Mouse (Mus musculus) embryonic facial prominence, embryonic 14.5 days (tissue): ENCODE measurements around the gene Inpp4a. TPM values are rescaled to one million over a fixed set of nuclear protein-coding genes. Genes with fewer than 3 reads are reported as not detected.

Source experiments
- ATAC-seq: fragments of 200-750 bp; cut with Nextera tagmentation; 2 replicates; pipeline ENCODE4 v1.8.0; 2017; ENCODE audit warnings: low read depth, moderate number of reproducible peaks, moderate TSS enrichment
- DNase-seq: peaks from one replicate; pipeline ENCODE4 v3.0.0-alpha.2; 2015; ENCODE audit warnings: low spot score
- H3K27ac ChIP-seq: fragments of 300-500 bp; sonication (generic); replicated peaks from 2 replicates; pipeline ENCODE4 v1.5.1; 2014; ENCODE audit warnings: low read depth, mild to moderate bottlenecking, low read length, moderate library complexity
- H3K27me3 ChIP-seq: fragments of 300-500 bp; sonication (generic); replicated peaks from 2 replicates; pipeline ENCODE4 v1.6.1; 2014; ENCODE audit warnings: low read length; ENCODE audit not compliant: control insufficient read depth, insufficient read depth
- H3K36me3 ChIP-seq: fragments of 300-500 bp; sonication (generic); 2 replicates; pipeline ENCODE4 v1.6.1; 2014; ENCODE audit warnings: low read length, mixed read lengths; ENCODE audit not compliant: control insufficient read depth, insufficient read depth
- H3K4me1 ChIP-seq: fragments of 300-500 bp; sonication (generic); 2 replicates; pipeline ENCODE4 v1.6.1; 2014; ENCODE audit warnings: antibody characterized with exemption, low read length; ENCODE audit not compliant: control insufficient read depth, insufficient read depth
- H3K4me2 ChIP-seq: fragments of 300-500 bp; sonication (generic); 2 replicates; pipeline ENCODE4 v1.6.1; 2014; ENCODE audit warnings: low read depth, mild to moderate bottlenecking, low read length, moderate library complexity, mixed read lengths
- H3K4me3 ChIP-seq: fragments of 300-500 bp; sonication (generic); 2 replicates; pipeline ENCODE4 v1.5.1; 2014; ENCODE audit warnings: low read depth, mild to moderate bottlenecking, low read length
- H3K9ac ChIP-seq: fragments of 300-500 bp; sonication (generic); 2 replicates; pipeline ENCODE4 v1.6.1; 2014; ENCODE audit warnings: low read depth, mild to moderate bottlenecking, low read length, moderate library complexity, mixed read lengths
- H3K9me3 ChIP-seq: fragments of 300-500 bp; sonication (generic); 2 replicates; pipeline ENCODE4 v1.6.1; 2016; ENCODE audit warnings: low read length; ENCODE audit not compliant: control insufficient read depth
- WGBS: fragments of 180-500 bp; shearing (Covaris S2); extraction: QIAGEN DNeasy Blood & Tissue Kit; methylation state at CpG from one replicate; pipeline ENCODE4 v1.1.7; 2014; 5-methylcytosine and 5-hydroxymethylcytosine counted together
- polyA plus RNA-seq: library from polyadenylated mRNA; unstranded; fragments of >200 nt; fragmentation: Nextera tagmentation; extraction: Ambion mirVana; gene quantifications from 2 replicates; pipeline ENCODE4 v1.2.1, GENCODE M21; 2014

The Inpp4a gene
- polyA plus RNA-seq, 1 experiment from 2014 or later, result 17.7 TPM

GRCm38 (mm10) chr1:37451270-37451669 is 151.6 kb downstream of the Inpp4a start:
- H3K9ac ChIP-seq, result no peak overlapping the region
- H3K27ac ChIP-seq, result no peak overlapping the region
- H3K27me3 ChIP-seq, result no peaks in the 10 kb centered on the region
- WGBS, result 88% methylated on average over 8 of the region's 8 CpGs
- ATAC-seq, result no peak
- H3K9me3 ChIP-seq, result no peaks in the 10 kb centered on the region
- DNase-seq, result no peak
- H3K36me3 ChIP-seq, result peaks cover 10% of the 10 kb centered on the region; the same call in 1 of the 2 replicates
- no peak overlapping the region for H3K4me2 ChIP-seq
- H3K4me3 ChIP-seq, result no peak overlapping the region
- H3K4me1 ChIP-seq, result no peaks in the 10 kb centered on the region

- Histone ChIP-seq H3K4me3 (no peak overlapping the region), H3K9ac (no peak overlapping the region), H3K9me3 (no peaks in the 10 kb centered on the region), H3K4me2 (no peak overlapping the region), H3K4me1 (no peaks in the 10 kb centered on the region), H3K27ac (no peak overlapping the region), H3K36me3 (0 out of 2 replicates have a peak, but pooled peaks cover 4% of the 10 kb centered on the region), H3K27me3 (no peaks in the 10 kb centered on the region)
- DNase-seq (no peak), ATAC-seq (no peak)
- WGBS, result 68% methylated on average over 7 of the region's 7 CpGs
Observed at GRCm38 (mm10) chr1:37457546-37457945, 157.9 kb downstream of the Inpp4a start.

Other genes starting within 250 kb of the Inpp4a start
- 0.21 and 0.22 TPM in 2 replicates for gene Cnga3, start 85.4 kb upstream of the Inpp4a start, polyA plus RNA-seq
- 49.0 and 54.3 TPM in 2 replicates for gene Coa5, start 130.2 kb downstream of the Inpp4a start, polyA plus RNA-seq
- 142 and 152 TPM in 2 replicates for gene Unc50, start 130.3 kb downstream of the Inpp4a start, polyA plus RNA-seq
- gene Mgat4a, start 241.2 kb downstream of the Inpp4a start, polyA plus RNA-seq, result 8.4 and 8.9 TPM in 2 replicates